Mouse (Mus musculus): ENCODE results near the gene Catsper3. TPM values are rescaled to one million over a fixed set of nuclear protein-coding genes. Genes with fewer than 3 reads are reported as not detected.

Catsper3 gene
- polyA plus RNA-seq, 1 experiment from 2014 or later = not detected

DNA sequence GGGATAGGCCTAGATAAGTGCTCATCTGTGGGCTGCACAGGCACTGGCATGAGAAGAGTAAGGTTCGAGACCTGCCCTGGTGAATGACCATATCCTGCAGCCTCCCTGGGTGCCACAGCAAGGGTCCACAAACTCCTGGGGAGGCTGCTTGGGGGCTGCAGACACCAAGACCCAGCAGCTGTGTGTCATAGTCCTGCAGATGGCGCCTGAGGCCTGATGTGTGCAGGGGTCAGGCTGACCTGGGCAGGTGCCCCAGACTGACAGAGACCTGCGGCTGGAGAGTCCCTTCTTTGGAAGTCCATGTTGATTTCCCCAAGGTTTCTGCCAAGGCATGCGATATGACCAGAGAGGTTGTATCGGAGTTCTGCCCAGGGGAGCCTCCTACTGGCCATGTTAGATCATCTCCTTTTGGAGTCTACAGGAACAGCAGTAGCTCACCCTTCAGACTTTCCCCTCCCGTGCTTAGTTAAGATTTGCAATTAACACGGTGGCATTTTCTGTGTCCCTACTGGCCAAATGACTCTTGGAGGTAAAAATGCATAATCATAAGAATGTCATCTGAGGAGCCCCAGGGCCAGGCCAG is 24.8 kb downstream of the Catsper3 start:
- no peak overlapping the region for H3K4me3 ChIP-seq
- no peak for ATAC-seq
- H3K27me3 ChIP-seq (replicated peaks) = peaks cover 8% of the 10 kb centered on the region
- H3K4me2 ChIP-seq = no peak overlapping the region
- H3K36me3 ChIP-seq = no peaks in the 10 kb centered on the region
- 58% methylated on average over 7 of the region's 7 CpGs for WGBS (ENCODE audit: insufficient replicate concordance)
- no peak overlapping the region for H3K9ac ChIP-seq
- H3K9me3 ChIP-seq (replicated peaks) = no peaks in the 10 kb centered on the region
- no peak overlapping the region for H3K27ac ChIP-seq
- no peaks in the 10 kb centered on the region for H3K4me1 ChIP-seq

DNA sequence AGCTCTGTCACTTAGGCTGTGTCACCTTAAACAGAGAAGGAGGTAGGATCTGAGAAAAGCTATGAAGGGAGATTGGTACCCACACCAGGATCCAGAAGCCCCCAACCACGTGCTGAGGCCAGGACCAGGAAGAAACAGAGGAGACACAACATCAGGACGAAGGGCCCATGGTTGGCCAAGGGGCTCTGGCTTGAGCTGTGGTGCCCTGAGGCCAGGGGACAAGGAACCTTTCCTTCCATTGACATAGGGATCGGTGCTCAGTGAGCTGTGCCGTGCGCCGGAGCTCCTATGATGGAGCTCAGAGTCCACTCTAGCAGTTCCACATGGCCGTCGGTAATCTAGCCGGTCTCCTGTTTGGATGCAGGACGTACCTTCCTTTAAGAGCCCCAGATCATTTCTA is 25.3 kb downstream of the Catsper3 start:
- no peaks in the 10 kb centered on the region for H3K9me3 ChIP-seq (replicated peaks)
- H3K27ac ChIP-seq = no peak overlapping the region
- no peak overlapping the region for H3K4me3 ChIP-seq
- ATAC-seq = no peak
- 78% methylated on average over 10 of the region's 10 CpGs for WGBS (ENCODE audit: insufficient replicate concordance)
- peaks cover 8% of the 10 kb centered on the region for H3K27me3 ChIP-seq (replicated peaks)
- no peaks in the 10 kb centered on the region for H3K4me1 ChIP-seq
- H3K4me2 ChIP-seq = no peak overlapping the region
- H3K9ac ChIP-seq = no peak overlapping the region
- H3K36me3 ChIP-seq = no peaks in the 10 kb centered on the region

DNA sequence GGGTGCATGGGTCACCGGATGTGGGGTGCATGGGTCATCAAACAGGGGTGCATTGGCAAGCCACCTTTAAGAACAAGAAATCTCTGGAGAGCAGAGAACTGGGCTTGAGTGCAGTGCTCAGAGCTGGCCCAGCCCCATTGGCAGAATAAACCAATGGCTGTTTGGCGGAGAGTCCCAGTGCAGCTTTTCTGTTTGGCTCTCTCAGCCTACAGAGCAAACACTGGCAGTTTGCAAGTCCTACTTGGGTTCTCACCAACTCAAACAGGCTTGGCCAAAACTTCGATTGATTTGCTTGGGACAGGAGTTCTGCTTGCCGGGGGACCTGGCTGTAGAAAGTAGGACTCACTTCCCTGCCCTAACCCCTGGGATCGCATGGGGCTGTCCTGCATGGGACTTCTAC is 26.6 kb downstream of the Catsper3 start:
- H3K4me1 ChIP-seq = no peaks in the 10 kb centered on the region
- H3K9ac ChIP-seq = no peak overlapping the region
- H3K36me3 ChIP-seq = no peaks in the 10 kb centered on the region
- no peaks in the 10 kb centered on the region for H3K9me3 ChIP-seq (replicated peaks)
- no peak overlapping the region for H3K27ac ChIP-seq
- H3K4me3 ChIP-seq = no peak overlapping the region
- peaks cover 10% of the 10 kb centered on the region for H3K27me3 ChIP-seq (replicated peaks)
- ATAC-seq = no peak
- H3K4me2 ChIP-seq = no peak overlapping the region
- 47% methylated on average over 5 of the region's 5 CpGs for WGBS (ENCODE audit: insufficient replicate concordance)

DNA sequence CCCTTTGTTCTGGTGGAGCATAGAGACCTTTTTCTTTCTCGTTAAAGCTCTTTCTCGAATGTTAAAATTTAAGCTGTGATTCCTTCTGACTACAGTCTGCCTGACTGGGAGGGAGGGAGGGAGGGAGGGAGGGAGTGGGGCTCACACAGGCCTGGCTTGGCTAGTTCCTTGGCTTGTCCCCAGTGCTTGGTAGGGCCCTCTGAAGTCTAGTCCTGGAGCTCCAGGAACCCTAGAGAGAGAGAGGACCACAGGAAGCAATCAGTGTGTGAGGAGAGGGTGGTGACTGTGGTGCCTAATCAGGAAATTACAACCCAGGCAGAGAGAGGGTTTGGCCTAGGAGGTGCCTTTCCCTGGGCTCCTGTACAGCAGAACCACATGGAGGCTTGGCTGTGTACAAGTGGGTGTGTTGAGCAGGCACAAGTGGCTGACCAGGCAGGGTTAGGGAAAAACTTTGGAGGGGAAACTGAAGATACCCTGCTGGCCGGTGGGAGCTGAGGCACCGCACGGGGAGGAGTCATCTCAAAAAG is 29.2 kb downstream of the Catsper3 start:
- H3K4me3 ChIP-seq = no peak overlapping the region
- WGBS (ENCODE audit: insufficient replicate concordance) = 62% methylated on average over 5 of the region's 5 CpGs
- no peaks in the 10 kb centered on the region for H3K4me1 ChIP-seq
- H3K4me2 ChIP-seq = no peak overlapping the region
- ATAC-seq = no peak
- no peak overlapping the region for H3K9ac ChIP-seq
- peaks cover 22% of the 10 kb centered on the region for H3K27me3 ChIP-seq (replicated peaks)
- H3K36me3 ChIP-seq = no peaks in the 10 kb centered on the region
- no peaks in the 10 kb centered on the region for H3K9me3 ChIP-seq (replicated peaks)
- H3K27ac ChIP-seq = no peak overlapping the region

DNA sequence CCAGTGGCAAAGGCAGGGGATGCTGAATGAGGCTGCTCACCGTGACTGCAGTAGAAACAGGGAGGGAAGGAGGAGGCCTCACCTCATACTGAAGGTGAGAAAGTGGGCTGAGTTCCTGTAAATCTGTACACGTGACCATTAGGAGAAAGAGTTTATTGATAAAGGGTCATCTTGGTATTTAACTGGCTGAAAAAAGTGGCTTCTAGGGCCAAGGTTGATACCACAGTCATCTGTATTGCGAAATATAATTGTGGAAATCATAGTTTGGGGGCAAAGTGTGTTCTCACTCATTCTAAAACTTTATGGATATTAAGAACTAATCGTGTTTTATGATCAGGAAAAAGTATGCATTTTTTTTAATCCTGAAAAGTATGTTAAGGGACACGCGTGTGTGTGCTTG is 30.5 kb downstream of the Catsper3 start:
- Histone ChIP-seq H3K4me1 (no peaks in the 10 kb centered on the region), H3K9me3 (replicated peaks) (no peaks in the 10 kb centered on the region), H3K36me3 (no peaks in the 10 kb centered on the region), H3K4me2 (no peak overlapping the region), H3K27me3 (replicated peaks) (peaks cover 19% of the 10 kb centered on the region; the same call in 1 of the 2 replicates), H3K27ac (no peak overlapping the region), H3K9ac (no peak overlapping the region), H3K4me3 (no peak overlapping the region)
- WGBS (ENCODE audit: insufficient replicate concordance) = 69% methylated on average over 6 of the region's 6 CpGs
- no peak for ATAC-seq

DNA sequence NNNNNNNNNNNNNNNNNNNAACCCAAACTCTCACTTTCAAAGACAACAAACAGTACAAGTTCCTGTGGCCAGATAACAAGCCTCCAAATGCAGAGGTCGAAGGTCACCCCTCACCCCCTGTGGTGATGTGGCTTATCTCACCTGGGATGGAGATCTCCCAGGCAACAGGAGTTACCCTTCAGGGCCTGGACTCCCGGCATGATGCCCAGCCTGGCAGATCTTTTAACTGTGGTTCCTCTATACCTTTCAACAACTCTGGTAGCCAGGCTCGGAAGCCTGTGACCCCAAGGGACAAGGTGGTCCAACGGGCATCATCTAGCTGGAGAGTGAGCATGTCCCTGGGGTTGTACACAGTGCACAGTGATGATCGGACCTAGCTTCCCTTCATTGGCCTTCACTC is 38.1 kb downstream of the Catsper3 start:
- no peaks in the 10 kb centered on the region for H3K36me3 ChIP-seq
- H3K4me2 ChIP-seq = no peak overlapping the region
- H3K4me1 ChIP-seq = no peaks in the 10 kb centered on the region
- no peak for ATAC-seq
- H3K9me3 ChIP-seq (replicated peaks) = no peaks in the 10 kb centered on the region
- H3K9ac ChIP-seq = no peak overlapping the region
- no peak overlapping the region for H3K4me3 ChIP-seq
- H3K27ac ChIP-seq = no peak overlapping the region
- 42% methylated on average over 5 of the region's 5 CpGs for WGBS (ENCODE audit: insufficient replicate concordance)
- H3K27me3 ChIP-seq (replicated peaks) = peaks cover 73% of the 10 kb centered on the region

DNA sequence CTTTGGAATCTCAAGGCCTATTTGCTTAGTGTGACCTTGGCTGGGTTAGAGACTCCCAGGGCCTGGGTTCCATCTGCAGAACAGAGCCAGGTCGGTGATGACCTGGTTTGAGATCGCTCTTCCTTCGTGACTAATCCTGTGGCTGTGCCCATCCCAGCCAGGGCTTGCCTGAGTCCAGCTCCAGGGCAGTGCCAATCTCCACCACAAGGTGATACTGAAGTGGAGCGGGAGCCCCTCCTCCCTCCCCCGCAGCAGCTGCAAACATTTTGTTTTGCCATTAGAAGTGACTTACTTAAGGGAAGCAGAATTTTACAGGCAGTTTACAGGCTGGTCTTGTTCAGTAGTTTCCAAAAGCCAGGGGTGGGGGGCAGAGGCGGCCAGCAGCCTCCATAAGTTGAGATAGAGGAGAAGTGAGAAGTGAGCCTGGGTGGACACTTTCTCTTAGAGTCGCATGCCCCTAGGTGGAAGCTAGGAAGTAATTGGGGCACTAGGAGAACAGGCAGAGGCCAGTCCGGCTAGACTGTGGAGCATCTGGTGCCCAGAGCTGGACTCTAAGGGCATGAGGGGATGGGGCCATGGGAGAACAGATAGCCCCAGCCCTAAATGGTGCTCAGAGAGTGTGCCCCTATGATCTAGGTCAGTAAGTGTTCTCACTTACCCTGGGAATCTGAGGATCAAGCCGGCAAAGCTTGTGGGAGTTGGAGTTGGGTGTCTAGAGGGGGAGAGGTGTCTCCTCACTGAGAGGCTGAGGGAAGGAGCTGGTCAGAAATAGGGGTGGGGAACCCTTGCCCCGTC is 40.0 kb downstream of the Catsper3 start:
- Histone ChIP-seq H3K4me1 (no peaks in the 10 kb centered on the region), H3K9ac (no peak overlapping the region), H3K9me3 (replicated peaks) (no peaks in the 10 kb centered on the region), H3K4me2 (no peak overlapping the region), H3K4me3 (no peak overlapping the region), H3K36me3 (no peaks in the 10 kb centered on the region), H3K27ac (no peak overlapping the region), H3K27me3 (replicated peaks) (peaks cover 92% of the 10 kb centered on the region)
- WGBS (ENCODE audit: insufficient replicate concordance) = 11% methylated on average over 10 of the region's 10 CpGs
- no peak for ATAC-seq

DNA sequence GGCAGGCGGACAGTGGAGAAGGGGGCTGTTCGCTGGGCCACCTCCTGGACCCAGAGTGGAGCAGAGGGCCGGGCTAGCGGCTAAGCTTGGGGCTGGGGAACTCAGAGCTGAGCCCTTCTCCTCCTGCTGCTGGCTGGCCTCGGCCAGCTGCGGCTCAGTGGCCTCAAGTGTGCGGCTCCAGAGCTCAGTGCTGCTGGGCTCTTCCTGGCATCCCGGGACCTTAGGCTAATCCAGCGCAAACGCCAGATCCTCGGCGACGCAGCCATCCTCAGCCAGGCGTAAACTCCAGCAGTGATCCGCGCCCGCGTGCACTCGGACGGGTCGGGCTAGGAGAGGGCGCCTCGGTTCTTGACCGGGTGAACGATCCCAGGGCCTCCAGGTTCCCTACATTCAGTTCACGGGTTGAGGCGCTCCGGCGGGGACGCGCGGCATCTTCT is 40.9 kb downstream of the Catsper3 start:
- H3K4me2 ChIP-seq = no peak overlapping the region
- no peak overlapping the region for H3K4me3 ChIP-seq
- no peak for ATAC-seq
- H3K4me1 ChIP-seq = no peaks in the 10 kb centered on the region
- H3K27me3 ChIP-seq (replicated peaks) = peaks cover 95% of the 10 kb centered on the region
- H3K36me3 ChIP-seq = no peaks in the 10 kb centered on the region
- no peak overlapping the region for H3K9ac ChIP-seq
- no peaks in the 10 kb centered on the region for H3K9me3 ChIP-seq (replicated peaks)
- no peak overlapping the region for H3K27ac ChIP-seq
- WGBS (ENCODE audit: insufficient replicate concordance) = 2% methylated on average over 32 of the region's 32 CpGs

DNA sequence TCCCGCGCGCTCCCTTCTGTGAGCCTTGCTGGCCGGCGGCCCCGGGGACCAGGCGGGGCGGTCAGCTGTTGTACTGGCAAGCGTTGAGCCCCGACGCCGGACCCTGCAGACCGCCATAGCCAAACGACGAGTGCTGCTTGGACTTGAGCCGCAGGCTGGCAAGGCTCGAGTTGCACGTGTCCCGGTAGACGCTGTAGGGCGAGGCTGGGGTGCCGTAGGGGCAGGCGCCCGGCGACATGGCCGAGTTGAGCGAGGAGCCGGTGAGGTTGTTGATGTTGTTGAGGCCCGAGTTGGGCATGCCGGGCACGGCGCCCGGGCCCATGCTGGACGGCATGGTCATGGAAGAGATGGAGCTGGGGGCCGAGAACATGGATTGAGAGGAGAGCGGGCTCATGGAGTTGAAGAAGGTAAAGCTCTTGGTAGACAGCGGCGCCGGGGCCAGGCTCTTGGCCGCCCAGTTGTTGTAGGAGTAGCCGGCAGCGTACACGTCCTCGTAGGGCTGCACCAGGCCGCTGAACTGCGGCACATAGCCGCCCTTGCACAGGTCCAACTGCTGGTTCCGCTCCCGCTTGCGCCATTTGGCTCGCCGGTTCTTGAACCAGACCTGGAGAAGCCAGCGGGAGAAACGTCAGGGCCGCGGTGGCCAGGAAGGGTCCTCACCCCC is 41.8 kb downstream of the Catsper3 start:
- H3K4me3 ChIP-seq = no peak overlapping the region
- H3K9ac ChIP-seq = no peak overlapping the region
- H3K27ac ChIP-seq = no peak overlapping the region
- peaks cover 6% of the 10 kb centered on the region; the same call in 1 of the 2 replicates for H3K4me1 ChIP-seq
- H3K27me3 ChIP-seq (replicated peaks) = peaks cover 95% of the 10 kb centered on the region
- H3K9me3 ChIP-seq (replicated peaks) = no peaks in the 10 kb centered on the region
- no peak overlapping the region for H3K4me2 ChIP-seq
- no peak for ATAC-seq
- WGBS (ENCODE audit: insufficient replicate concordance) = 3% methylated on average over 56 of the region's 56 CpGs
- no peaks in the 10 kb centered on the region for H3K36me3 ChIP-seq

DNA sequence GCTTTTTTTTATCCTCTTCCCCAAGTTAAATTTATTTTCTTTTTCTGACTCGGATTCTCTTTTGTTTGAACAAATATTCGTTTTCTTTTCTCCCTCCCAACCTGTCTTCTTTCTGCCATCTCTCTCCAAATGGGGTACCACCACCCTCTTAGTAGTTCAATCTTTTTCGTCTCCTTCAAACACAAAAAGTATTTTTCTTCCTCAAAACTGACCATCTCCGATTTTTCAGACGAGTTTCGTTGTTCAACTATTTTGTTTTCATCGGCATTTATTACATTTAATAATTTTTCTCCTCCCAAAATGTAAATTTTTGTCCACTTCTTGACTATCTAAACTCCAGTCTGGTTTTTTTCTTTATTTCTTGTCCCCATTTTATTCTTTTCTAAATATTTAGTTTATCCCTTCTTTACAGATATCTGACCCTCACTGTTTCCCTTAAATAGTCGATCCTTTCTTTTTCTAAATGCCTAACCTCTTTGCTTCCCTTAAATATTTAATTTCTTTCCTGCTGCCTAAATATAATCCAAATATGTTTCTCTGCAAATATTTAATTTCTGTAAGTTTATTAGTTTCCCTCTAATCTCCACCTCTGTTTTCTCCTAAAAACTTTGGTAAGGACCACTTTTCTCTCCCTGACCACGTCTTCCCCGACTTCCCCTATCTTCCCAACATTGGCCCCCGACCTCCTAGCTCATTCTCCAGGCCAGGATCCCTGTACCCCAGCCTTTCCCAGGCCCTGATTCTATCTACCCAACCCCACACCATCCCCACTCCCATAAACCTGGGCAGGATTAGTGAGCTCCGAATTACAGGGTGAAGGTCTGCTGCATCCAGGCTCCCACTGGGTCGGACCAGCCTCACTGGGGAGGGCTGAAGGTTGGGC is 42.7 kb downstream of the Catsper3 start:
- H3K4me3 ChIP-seq = no peak overlapping the region
- H3K9me3 ChIP-seq (replicated peaks) = no peaks in the 10 kb centered on the region
- H3K9ac ChIP-seq = no peak overlapping the region
- peaks cover 7% of the 10 kb centered on the region; the same call in 1 of the 2 replicates for H3K4me1 ChIP-seq
- H3K27ac ChIP-seq = no peak overlapping the region
- no peak overlapping the region for H3K4me2 ChIP-seq
- peaks cover 96% of the 10 kb centered on the region for H3K27me3 ChIP-seq (replicated peaks)
- H3K36me3 ChIP-seq = no peaks in the 10 kb centered on the region
- 5% methylated on average over 13 of the region's 13 CpGs for WGBS (ENCODE audit: insufficient replicate concordance)
- no peak for ATAC-seq

DNA sequence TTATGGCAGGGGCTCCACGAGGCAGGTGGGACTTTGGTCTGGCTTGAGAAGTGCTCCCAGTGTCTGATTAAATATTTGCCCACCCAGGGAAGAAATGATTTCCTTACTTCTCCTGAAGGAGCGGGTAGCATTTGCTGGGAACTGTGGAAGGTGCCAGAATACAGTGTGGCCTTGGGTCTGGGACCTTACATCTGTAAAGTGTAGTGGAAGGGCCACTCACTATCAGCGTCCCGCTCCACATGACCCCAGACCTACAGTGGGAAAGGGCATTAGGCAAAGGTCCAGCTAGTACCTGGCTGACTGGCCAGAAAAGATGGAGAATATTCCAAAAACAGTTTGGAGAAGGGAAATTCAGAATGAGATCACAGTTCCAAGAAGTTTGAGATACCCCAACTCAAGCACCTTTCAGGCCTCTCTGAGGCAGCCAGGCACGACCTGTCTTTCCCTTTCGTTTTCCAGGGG is 43.3 kb downstream of the Catsper3 start:
- 5% methylated on average over 6 of the region's 6 CpGs for WGBS (ENCODE audit: insufficient replicate concordance)
- H3K9ac ChIP-seq = no peak overlapping the region
- no peak for ATAC-seq
- peaks cover 96% of the 10 kb centered on the region for H3K27me3 ChIP-seq (replicated peaks)
- no peak overlapping the region for H3K27ac ChIP-seq
- peaks cover 7% of the 10 kb centered on the region; the same call in 1 of the 2 replicates for H3K4me1 ChIP-seq
- no peak overlapping the region for H3K4me3 ChIP-seq
- H3K36me3 ChIP-seq = no peaks in the 10 kb centered on the region
- H3K4me2 ChIP-seq = no peak overlapping the region
- H3K9me3 ChIP-seq (replicated peaks) = no peaks in the 10 kb centered on the region

Data from liver, embryonic 12.5 days (tissue).